In genomic region chr8:120531775-120532516, GRCm38 (mm10) we compare ENCODE assay signal across 9 mouse cellular contexts. TPM values are rescaled to one million over a fixed set of nuclear protein-coding genes. Genes with fewer than 3 reads are reported as not detected.
A peak's percentile ranks its signal among the peaks of the same experiment; 100 is the strongest.
DNase-seq lines count a peak whose midpoint lies in the region; ATAC-seq and TF ChIP-seq lines count a peak whose summit lies in the region.
"Had no signal": no experiment of that assay in that cellular context is flagged by ENCODE, and none has a peak within 500 bp of the region (broad histone marks: within the 10 kb centered on the region; RNA-seq: fewer than 3 reads in every experiment).

No protein-coding gene starts in this region.

- H3K9me3 ChIP-seq in lung, embryonic 15.5 days, result no peaks in the 10 kb centered on the region
- no peaks in the 10 kb centered on the region for H3K9me3 ChIP-seq in forebrain, postnatal 0 days (ENCODE audit: low read length)
- H3K9me3 ChIP-seq in limb, embryonic 13.5 days, result no peaks in the 10 kb centered on the region
- H3K9me3 ChIP-seq in neural tube, embryonic 15.5 days (replicated peaks), result no peaks in the 10 kb centered on the region

- H3K36me3 ChIP-seq in lung, embryonic 15.5 days, result no peaks in the 10 kb centered on the region
- no peaks in the 10 kb centered on the region for H3K36me3 ChIP-seq in forebrain, postnatal 0 days (ENCODE audit: insufficient read depth)
- no peaks in the 10 kb centered on the region for H3K36me3 ChIP-seq in limb, embryonic 13.5 days
- H3K36me3 ChIP-seq in neural tube, embryonic 15.5 days, result no peaks in the 10 kb centered on the region

- WGBS in lung, embryonic 15.5 days, result 50% methylated on average over 10 of the region's 10 CpGs
- WGBS in forebrain, postnatal 0 days, result 42% methylated on average over 10 of the region's 10 CpGs
- 26% methylated on average over 10 of the region's 10 CpGs for WGBS in limb, embryonic 13.5 days
- 29% methylated on average over 10 of the region's 10 CpGs for WGBS in neural tube, embryonic 15.5 days

- H3K9ac ChIP-seq in lung, embryonic 15.5 days, result no peak overlapping the region
- no peak overlapping the region for H3K9ac ChIP-seq in forebrain, postnatal 0 days
- H3K9ac ChIP-seq in limb, embryonic 13.5 days, result peak overlapping the region; percentile 19; the same call in 1 of the 2 replicates
- H3K9ac ChIP-seq in neural tube, embryonic 15.5 days (replicated peaks), result no peak overlapping the region

- peak overlapping the region; percentile 77 for H3K27ac ChIP-seq in lung, embryonic 15.5 days
- peak overlapping the region; percentile 66 for H3K27ac ChIP-seq in forebrain, postnatal 0 days (ENCODE audit: low read depth, low read length)
- H3K27ac ChIP-seq in limb, embryonic 13.5 days, result peak overlapping the region; percentile 59; the same call in 1 of the 2 replicates
- H3K27ac ChIP-seq in neural tube, embryonic 15.5 days (replicated peaks), result peak overlapping the region; percentile 73

- H3K4me2 ChIP-seq in lung, embryonic 15.5 days, result peak overlapping the region; percentile 12; the same call in 1 of the 2 replicates
- H3K4me2 ChIP-seq in forebrain, postnatal 0 days (ENCODE audit: low read depth), result 0 out of 2 replicates have a peak overlapping the region, but pooled peaks have one; percentile 40
- peak overlapping the region; percentile 56 for H3K4me2 ChIP-seq in limb, embryonic 13.5 days (replicated peaks)
- peak overlapping the region; percentile 44; the same call in 1 of the 2 replicates for H3K4me2 ChIP-seq in neural tube, embryonic 15.5 days

- DNase-seq in lung, postnatal 10 days, result no peak
- DNase-seq in forebrain, postnatal 0 days, result no peak
- DNase-seq in frontal cortex, postnatal 10 days (ENCODE audit: low spot score in 2 of 2), result no peak
- no peak for DNase-seq in frontal cortex, postnatal 36 days (ENCODE audit: low spot score in 2 of 2)
- DNase-seq in cerebellum, adult 9-10 months, result no peak
- DNase-seq: kidney, adult 2 months had no signal

- TF ChIP-seq CTCF in forebrain, postnatal 0 days (IDR thresholded peaks at IDR 0.05; ENCODE audit: low read depth), result no peak

- ATAC-seq in lung, embryonic 15.5 days (ENCODE audit: borderline replicate concordance, extremely low read depth, low FRiP score, low TSS enrichment), result no peak
- ATAC-seq in forebrain, postnatal 0 days, result no peak
- ATAC-seq in limb, embryonic 13.5 days (ENCODE audit: low FRiP score, low read depth), result peak; percentile 14
- ATAC-seq in neural tube, embryonic 15.5 days (ENCODE audit: low FRiP score), result no peak

- H3K27me3 ChIP-seq in lung, embryonic 15.5 days, result no peaks in the 10 kb centered on the region
- H3K27me3 ChIP-seq in forebrain, postnatal 0 days (ENCODE audit: insufficient read depth, low read length), result no peaks in the 10 kb centered on the region
- peaks cover 21% of the 10 kb centered on the region for H3K27me3 ChIP-seq in limb, embryonic 13.5 days
- H3K27me3 ChIP-seq in neural tube, embryonic 15.5 days (replicated peaks), result no peaks in the 10 kb centered on the region

- peaks cover 83% of the 10 kb centered on the region for H3K4me1 ChIP-seq in lung, embryonic 15.5 days
- H3K4me1 ChIP-seq in forebrain, postnatal 0 days (ENCODE audit: insufficient read depth), result peaks cover 25% of the 10 kb centered on the region
- peaks cover 84% of the 10 kb centered on the region for H3K4me1 ChIP-seq in limb, embryonic 13.5 days
- peaks cover 78% of the 10 kb centered on the region for H3K4me1 ChIP-seq in neural tube, embryonic 15.5 days

- H3K4me3 ChIP-seq in lung, embryonic 15.5 days, result no peak overlapping the region
- H3K4me3 ChIP-seq in forebrain, postnatal 0 days (ENCODE audit: low read depth, low read length), result no peak overlapping the region
- H3K4me3 ChIP-seq in limb, embryonic 13.5 days, result no peak overlapping the region
- no peak overlapping the region for H3K4me3 ChIP-seq in neural tube, embryonic 15.5 days (replicated peaks)

RNA-seq across cellular contexts. Expression of gene Gins2, which starts 57.2 kb away (rescaled TPM):
- polyA plus RNA-seq in lung, embryonic 15.5 days (2015; fragmentation: Nextera tagmentation; extraction: Ambion mirVana), result 117 and 124 TPM in 2 replicates
- total RNA-seq in forebrain, postnatal 0 days (2014; rRNA removed), result 2.6 and 5.3 TPM in 2 replicates
- 9.6 and 10.7 TPM in 2 replicates for polyA plus RNA-seq in forebrain, postnatal 0 days (2015; fragmentation: Nextera tagmentation; extraction: Ambion mirVana)
- polyA plus RNA-seq in limb, embryonic 13.5 days (2015; fragmentation: Nextera tagmentation; extraction: Ambion mirVana), result 104 and 108 TPM in 2 replicates
- polyA plus RNA-seq in neural tube, embryonic 15.5 days (2015; fragmentation: Nextera tagmentation; extraction: Ambion mirVana), result 15.9 and 38.9 TPM in 2 replicates
